Mouse (Mus musculus): ENCODE measurements around the gene Tsn. TPM values are rescaled to one million over a fixed set of nuclear protein-coding genes. Genes with fewer than 3 reads are reported as not detected.

Gene Tsn
- polyA plus RNA-seq, 1 experiment from 2014 or later, result 239 TPM

DNA sequence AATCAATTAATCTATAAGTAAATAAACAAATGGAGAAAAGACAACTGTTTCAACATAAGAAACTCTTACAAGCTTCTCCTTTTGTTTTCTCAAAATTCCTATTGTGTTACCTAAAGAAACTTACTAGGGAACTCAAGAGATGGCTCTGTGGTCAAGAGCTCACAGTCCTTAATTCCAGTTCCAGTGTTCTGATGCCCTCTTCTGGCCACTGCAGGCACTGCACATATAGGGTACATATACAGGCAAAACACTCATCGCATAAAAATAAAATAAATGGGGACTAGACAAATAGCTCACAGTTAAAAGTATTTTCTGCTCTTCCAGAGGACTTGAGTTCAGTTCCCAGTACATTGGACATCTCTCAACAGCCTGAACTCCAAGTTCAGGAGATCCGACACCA, 9.2 kb upstream of the Tsn start:
- Histone ChIP-seq H3K9ac (ENCODE audit: low read depth, low read length) (no peak overlapping the region), H3K27ac (ENCODE audit: low read length) (no peak overlapping the region), H3K4me1 (ENCODE audit: control insufficient read depth, insufficient read depth, low read length) (peaks cover 6% of the 10 kb centered on the region), H3K36me3 (ENCODE audit: control insufficient read depth, insufficient read depth, low read length) (0 out of 2 replicates have a peak, but pooled peaks cover 5% of the 10 kb centered on the region), H3K27me3 (replicated peaks; ENCODE audit: control insufficient read depth, insufficient read depth, low read length) (no peaks in the 10 kb centered on the region), H3K4me3 (ENCODE audit: low read length) (no peak overlapping the region), H3K9me3 (ENCODE audit: control insufficient read depth, low read length) (no peaks in the 10 kb centered on the region), H3K4me2 (ENCODE audit: low read depth, low read length) (no peak overlapping the region)
- ATAC-seq, result no peak
- WGBS, result 64% methylated on average over 2 of the region's 2 CpGs

DNA sequence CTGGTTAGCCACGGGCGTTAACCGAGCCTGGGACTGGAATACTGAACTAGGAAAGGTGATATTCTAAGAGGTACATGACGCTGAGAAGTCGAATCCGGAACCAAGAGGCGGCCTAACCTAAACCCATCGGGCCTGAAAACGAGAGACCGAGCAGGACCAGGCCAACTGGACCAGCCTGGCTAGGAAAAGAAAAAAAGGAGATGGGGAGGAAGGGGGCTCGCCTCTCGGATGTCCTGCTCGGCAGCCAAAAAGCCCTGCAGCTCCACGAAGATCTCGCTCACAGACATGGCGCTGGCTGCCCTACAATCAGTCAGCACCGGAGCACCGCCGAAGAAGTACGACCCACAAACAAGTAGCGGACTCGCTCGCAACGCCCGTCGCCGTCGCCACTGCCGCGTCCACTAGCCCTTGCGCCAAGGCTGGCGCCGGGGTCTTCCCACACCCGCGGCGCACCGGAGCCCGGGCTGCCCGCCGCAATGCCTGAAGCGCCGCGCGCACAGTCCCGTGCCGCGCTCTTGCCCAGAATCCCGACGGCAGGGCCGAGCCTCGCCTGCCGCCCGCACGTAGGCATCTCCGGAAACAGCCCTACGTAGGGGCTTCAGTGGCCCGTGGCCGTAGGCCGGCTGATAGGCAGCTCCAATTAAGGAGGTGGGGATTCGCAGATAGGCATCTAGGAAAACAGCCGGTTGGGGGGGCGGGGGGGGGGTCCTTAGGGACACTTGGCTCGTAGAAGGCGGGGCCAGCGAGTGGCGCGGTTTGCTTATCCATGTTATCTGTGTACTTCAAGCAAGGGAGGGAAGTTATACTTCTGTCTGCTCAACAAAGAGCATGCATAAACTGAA, 538 bp downstream of the Tsn start:
- no peaks in the 10 kb centered on the region for H3K27me3 ChIP-seq (replicated peaks; ENCODE audit: control insufficient read depth, insufficient read depth, low read length)
- peak overlapping the region; percentile 95 for H3K27ac ChIP-seq (ENCODE audit: low read length)
- peak overlapping the region; percentile 85 for H3K9ac ChIP-seq (ENCODE audit: low read depth, low read length)
- WGBS, result under 1% methylated on average over 67 of the region's 67 CpGs
- H3K36me3 ChIP-seq (ENCODE audit: control insufficient read depth, insufficient read depth, low read length), result peaks cover 4% of the 10 kb centered on the region; the same call in 1 of the 2 replicates
- H3K4me1 ChIP-seq (ENCODE audit: control insufficient read depth, insufficient read depth, low read length), result peaks cover 7% of the 10 kb centered on the region
- peak overlapping the region; percentile 58 for H3K4me2 ChIP-seq (ENCODE audit: low read depth, low read length)
- peak; percentile 99 for ATAC-seq
- no peaks in the 10 kb centered on the region for H3K9me3 ChIP-seq (ENCODE audit: control insufficient read depth, low read length)
- H3K4me3 ChIP-seq (ENCODE audit: low read length), result peak overlapping the region; percentile 79

DNA sequence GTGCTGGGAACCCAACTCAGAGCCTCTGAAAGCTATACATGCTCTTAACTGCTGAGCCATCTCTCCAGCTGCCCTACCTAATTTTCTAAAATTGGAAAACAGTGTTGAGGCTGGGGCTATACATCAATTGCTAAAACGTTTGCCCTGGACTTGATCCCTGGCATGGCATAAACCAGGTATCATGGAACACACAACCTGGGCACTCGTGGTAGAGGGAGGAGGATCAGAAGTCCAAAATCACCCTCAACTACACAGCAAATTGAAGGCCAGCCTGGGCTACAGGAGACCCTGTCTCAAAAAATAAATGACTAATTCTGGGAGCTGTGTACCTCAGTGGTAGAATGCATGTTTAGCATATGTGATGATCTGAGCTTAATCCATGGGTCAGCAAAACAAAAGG, 13.8 kb downstream of the Tsn start:
- H3K4me3 ChIP-seq (ENCODE audit: low read length), result no peak overlapping the region
- H3K4me2 ChIP-seq (ENCODE audit: low read depth, low read length), result no peak overlapping the region
- 87% methylated on average over 2 of the region's 2 CpGs for WGBS

GRCm38 (mm10) chr1:118296673-118297072, 14.9 kb downstream of the Tsn start:
- H3K9me3 ChIP-seq (ENCODE audit: control insufficient read depth, low read length), result no peaks in the 10 kb centered on the region
- 79% methylated on average over 3 of the region's 3 CpGs for WGBS
- no peaks in the 10 kb centered on the region for H3K4me1 ChIP-seq (ENCODE audit: control insufficient read depth, insufficient read depth, low read length)
- H3K27ac ChIP-seq (ENCODE audit: low read length), result no peak overlapping the region
- ATAC-seq, result no peak
- H3K9ac ChIP-seq (ENCODE audit: low read depth, low read length), result no peak overlapping the region
- H3K27me3 ChIP-seq (replicated peaks; ENCODE audit: control insufficient read depth, insufficient read depth, low read length), result no peaks in the 10 kb centered on the region
- H3K4me3 ChIP-seq (ENCODE audit: low read length), result no peak overlapping the region
- no peak overlapping the region for H3K4me2 ChIP-seq (ENCODE audit: low read depth, low read length)
- H3K36me3 ChIP-seq (ENCODE audit: control insufficient read depth, insufficient read depth, low read length), result peaks cover 11% of the 10 kb centered on the region

More for the DNA sequence above, 13.8 kb downstream of the Tsn start:
- Histone ChIP-seq H3K36me3 (ENCODE audit: control insufficient read depth, insufficient read depth, low read length) (peaks cover 16% of the 10 kb centered on the region), H3K27me3 (replicated peaks; ENCODE audit: control insufficient read depth, insufficient read depth, low read length) (no peaks in the 10 kb centered on the region), H3K9ac (ENCODE audit: low read depth, low read length) (no peak overlapping the region), H3K27ac (ENCODE audit: low read length) (no peak overlapping the region), H3K4me1 (ENCODE audit: control insufficient read depth, insufficient read depth, low read length) (no peaks in the 10 kb centered on the region), H3K9me3 (ENCODE audit: control insufficient read depth, low read length) (no peaks in the 10 kb centered on the region)
- no peak for ATAC-seq

DNA sequence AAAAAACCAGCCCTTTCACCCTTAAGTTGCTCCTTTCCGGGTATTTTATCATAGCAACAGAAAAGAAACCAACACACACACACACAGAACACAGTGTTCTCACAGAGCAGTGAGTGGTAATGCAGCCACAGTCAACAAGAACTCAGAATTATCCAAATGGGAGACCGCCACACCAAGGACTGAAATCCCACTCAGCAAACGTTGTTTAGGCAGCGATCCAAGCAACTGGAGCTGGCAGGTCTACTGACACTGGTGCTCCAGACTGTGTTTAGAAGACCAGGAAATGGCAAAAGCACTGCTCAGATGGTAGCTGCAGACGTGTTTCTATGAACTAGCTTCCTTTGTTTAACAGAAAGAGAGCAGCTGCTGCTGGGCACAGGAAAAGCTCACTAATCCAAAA, 16.7 kb downstream of the Tsn start:
- H3K4me3 ChIP-seq (ENCODE audit: low read length), result no peak overlapping the region
- no peak overlapping the region for H3K4me2 ChIP-seq (ENCODE audit: low read depth, low read length)
- no peaks in the 10 kb centered on the region for H3K4me1 ChIP-seq (ENCODE audit: control insufficient read depth, insufficient read depth, low read length)
- no peaks in the 10 kb centered on the region for H3K27me3 ChIP-seq (replicated peaks; ENCODE audit: control insufficient read depth, insufficient read depth, low read length)
- peak overlapping the region; percentile 9; the same call in 1 of the 2 replicates for H3K27ac ChIP-seq (ENCODE audit: low read length)
- peaks cover 4% of the 10 kb centered on the region for H3K36me3 ChIP-seq (ENCODE audit: control insufficient read depth, insufficient read depth, low read length)
- H3K9me3 ChIP-seq (ENCODE audit: control insufficient read depth, low read length), result no peaks in the 10 kb centered on the region
- ATAC-seq, result no peak
- H3K9ac ChIP-seq (ENCODE audit: low read depth, low read length), result no peak overlapping the region
- WGBS, result 64% methylated on average over 5 of the region's 5 CpGs

GRCm38 (mm10) chr1:118294192-118294591, 17.3 kb downstream of the Tsn start:
- H3K4me3 ChIP-seq (ENCODE audit: low read length), result no peak overlapping the region
- no peak for ATAC-seq
- H3K9me3 ChIP-seq (ENCODE audit: control insufficient read depth, low read length), result no peaks in the 10 kb centered on the region
- H3K27me3 ChIP-seq (replicated peaks; ENCODE audit: control insufficient read depth, insufficient read depth, low read length), result no peaks in the 10 kb centered on the region
- H3K27ac ChIP-seq (ENCODE audit: low read length), result no peak overlapping the region
- no peak overlapping the region for H3K4me2 ChIP-seq (ENCODE audit: low read depth, low read length)
- H3K4me1 ChIP-seq (ENCODE audit: control insufficient read depth, insufficient read depth, low read length), result no peaks in the 10 kb centered on the region
- H3K36me3 ChIP-seq (ENCODE audit: control insufficient read depth, insufficient read depth, low read length), result peaks cover 4% of the 10 kb centered on the region
- WGBS, result 92% methylated on average over 3 of the region's 3 CpGs
- no peak overlapping the region for H3K9ac ChIP-seq (ENCODE audit: low read depth, low read length)

DNA sequence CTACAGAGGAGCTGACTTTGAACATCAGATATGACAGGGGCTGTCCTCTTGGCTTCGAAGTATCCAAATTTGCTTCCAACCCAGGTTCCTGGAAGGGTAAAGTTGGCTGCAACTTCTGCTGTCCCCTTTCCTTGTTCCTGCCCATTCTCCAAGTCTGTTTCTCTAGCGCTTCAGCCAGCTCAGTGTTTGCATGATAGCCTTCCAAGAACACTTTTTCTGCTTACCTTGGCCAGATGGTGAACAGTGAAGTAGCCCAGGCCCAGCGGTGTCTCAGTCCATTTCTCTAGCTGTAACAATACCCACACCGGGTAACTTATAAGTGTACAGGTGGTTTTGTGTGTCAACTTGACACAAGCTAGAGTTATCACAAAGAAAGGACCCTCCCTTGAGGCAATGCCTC, 19.2 kb downstream of the Tsn start:
- H3K36me3 ChIP-seq (ENCODE audit: control insufficient read depth, insufficient read depth, low read length), result no peaks in the 10 kb centered on the region
- H3K27me3 ChIP-seq (replicated peaks; ENCODE audit: control insufficient read depth, insufficient read depth, low read length), result no peaks in the 10 kb centered on the region
- H3K9ac ChIP-seq (ENCODE audit: low read depth, low read length), result no peak overlapping the region
- no peaks in the 10 kb centered on the region for H3K4me1 ChIP-seq (ENCODE audit: control insufficient read depth, insufficient read depth, low read length)
- H3K4me3 ChIP-seq (ENCODE audit: low read length), result no peak overlapping the region
- no peak overlapping the region for H3K27ac ChIP-seq (ENCODE audit: low read length)
- H3K4me2 ChIP-seq (ENCODE audit: low read depth, low read length), result no peak overlapping the region
- H3K9me3 ChIP-seq (ENCODE audit: control insufficient read depth, low read length), result no peaks in the 10 kb centered on the region
- no peak for ATAC-seq
- 88% methylated on average over 4 of the region's 4 CpGs for WGBS

DNA sequence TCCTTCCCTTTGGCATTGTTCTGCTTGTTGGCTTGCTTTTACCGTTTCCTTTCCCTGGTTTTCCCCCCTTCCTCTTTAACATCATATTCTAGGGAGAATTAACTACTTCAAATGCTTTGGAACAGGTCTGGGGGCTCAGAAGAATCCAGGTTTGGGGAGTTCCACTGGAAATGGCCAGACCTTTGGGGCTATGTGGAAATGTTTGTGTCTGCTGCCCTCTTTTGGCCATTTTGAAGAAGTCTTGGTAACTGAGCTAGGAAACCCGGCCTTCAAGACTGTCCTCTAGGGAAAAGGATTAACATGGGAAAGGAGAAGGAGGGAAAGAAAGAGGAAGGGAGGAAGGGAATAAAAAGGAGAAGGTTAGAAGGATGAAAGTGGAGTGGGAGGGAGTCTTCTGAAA, 36.4 kb downstream of the Tsn start:
- 7% methylated on average over 2 of the region's 2 CpGs for WGBS
- H3K4me2 ChIP-seq (ENCODE audit: low read depth, low read length), result no peak overlapping the region
- H3K36me3 ChIP-seq (ENCODE audit: control insufficient read depth, insufficient read depth, low read length), result no peaks in the 10 kb centered on the region
- no peaks in the 10 kb centered on the region for H3K9me3 ChIP-seq (ENCODE audit: control insufficient read depth, low read length)
- no peak for ATAC-seq
- no peaks in the 10 kb centered on the region for H3K4me1 ChIP-seq (ENCODE audit: control insufficient read depth, insufficient read depth, low read length)
- H3K27me3 ChIP-seq (replicated peaks; ENCODE audit: control insufficient read depth, insufficient read depth, low read length), result no peaks in the 10 kb centered on the region
- H3K27ac ChIP-seq (ENCODE audit: low read length), result no peak overlapping the region
- H3K4me3 ChIP-seq (ENCODE audit: low read length), result no peak overlapping the region
- no peak overlapping the region for H3K9ac ChIP-seq (ENCODE audit: low read depth, low read length)

DNA sequence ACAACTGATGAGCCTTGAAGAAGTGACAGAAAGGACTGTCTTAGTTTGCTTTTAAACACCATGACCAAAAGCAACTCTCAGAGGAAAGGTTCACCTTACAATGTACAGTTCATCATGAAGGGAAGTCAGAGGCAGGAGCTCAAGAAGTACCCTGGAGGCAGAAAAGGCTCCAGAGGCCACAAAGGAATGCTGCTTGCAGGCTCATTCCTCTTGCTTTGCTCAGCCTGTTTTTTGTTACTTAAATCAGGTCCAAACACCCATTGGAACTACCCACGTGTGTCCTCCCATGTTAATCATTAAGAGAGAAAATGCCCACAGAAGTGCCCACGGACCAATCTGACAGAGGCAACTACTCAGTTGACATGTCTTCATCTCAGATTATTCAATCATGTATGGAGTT, 59.6 kb downstream of the Tsn start:
- no peaks in the 10 kb centered on the region for H3K27me3 ChIP-seq (replicated peaks; ENCODE audit: control insufficient read depth, insufficient read depth, low read length)
- no peak overlapping the region for H3K4me2 ChIP-seq (ENCODE audit: low read depth, low read length)
- WGBS, result 37% methylated on average over 2 of the region's 2 CpGs
- no peak overlapping the region for H3K27ac ChIP-seq (ENCODE audit: low read length)
- no peak overlapping the region for H3K4me3 ChIP-seq (ENCODE audit: low read length)
- H3K9ac ChIP-seq (ENCODE audit: low read depth, low read length), result no peak overlapping the region
- no peaks in the 10 kb centered on the region for H3K9me3 ChIP-seq (ENCODE audit: control insufficient read depth, low read length)
- no peaks in the 10 kb centered on the region for H3K4me1 ChIP-seq (ENCODE audit: control insufficient read depth, insufficient read depth, low read length)
- ATAC-seq, result no peak
- no peaks in the 10 kb centered on the region for H3K36me3 ChIP-seq (ENCODE audit: control insufficient read depth, insufficient read depth, low read length)
